Mouse (Mus musculus) cerebral cortex, adult 2 months (tissue): Measurements from ENCODE around the gene A830005F24Rik.

Experiments
- WGBS: fragments of 180-500 bp; shearing (Covaris S2); methylation state at CpG from one replicate; pipeline ENCODE4 v1.1.7; 2018; 5-methylcytosine and 5-hydroxymethylcytosine counted together

The A830005F24Rik gene

DNA sequence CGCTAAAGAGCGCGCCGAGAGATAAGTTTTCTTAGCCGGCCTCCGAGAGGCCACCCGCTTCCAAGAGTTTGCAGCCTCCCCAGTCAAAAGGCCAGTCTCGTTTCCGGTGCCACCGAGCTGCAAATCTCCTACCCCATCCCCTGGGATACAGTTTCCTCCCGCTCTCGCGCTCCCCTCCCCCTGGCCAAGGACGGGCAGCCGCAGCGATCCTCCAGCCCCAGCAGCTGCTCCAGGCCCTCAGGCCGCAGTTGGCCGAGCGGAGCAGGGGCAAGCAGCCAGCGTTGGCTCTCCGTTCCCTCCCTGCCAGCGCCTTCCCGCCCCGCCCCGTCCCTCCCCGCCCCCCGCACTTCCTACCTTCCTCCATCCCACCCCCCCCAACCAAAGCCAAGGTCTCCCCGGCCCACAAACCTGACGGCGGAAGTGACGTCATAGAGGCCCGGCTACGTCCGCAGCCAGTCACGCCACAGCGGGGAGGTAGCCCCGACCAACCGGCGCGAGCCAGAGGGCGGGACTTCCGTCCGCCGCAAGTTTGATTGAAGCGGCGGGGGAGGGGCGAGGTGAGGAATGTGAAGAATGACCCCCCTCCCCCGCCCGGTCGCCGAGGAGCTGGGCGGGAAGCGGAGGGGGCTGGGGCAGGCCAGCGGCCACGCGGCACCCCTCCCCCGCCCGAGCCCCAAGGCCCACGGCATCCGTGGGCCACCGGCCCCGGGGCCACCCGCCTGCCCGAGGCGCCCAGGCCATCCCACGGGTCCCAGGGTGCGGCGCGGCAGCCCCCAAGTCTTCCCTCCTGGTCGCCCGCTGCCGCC, 32.3 kb downstream of the A830005F24Rik start:
- 1% methylated on average over 56 of the region's 72 CpGs for WGBS

DNA sequence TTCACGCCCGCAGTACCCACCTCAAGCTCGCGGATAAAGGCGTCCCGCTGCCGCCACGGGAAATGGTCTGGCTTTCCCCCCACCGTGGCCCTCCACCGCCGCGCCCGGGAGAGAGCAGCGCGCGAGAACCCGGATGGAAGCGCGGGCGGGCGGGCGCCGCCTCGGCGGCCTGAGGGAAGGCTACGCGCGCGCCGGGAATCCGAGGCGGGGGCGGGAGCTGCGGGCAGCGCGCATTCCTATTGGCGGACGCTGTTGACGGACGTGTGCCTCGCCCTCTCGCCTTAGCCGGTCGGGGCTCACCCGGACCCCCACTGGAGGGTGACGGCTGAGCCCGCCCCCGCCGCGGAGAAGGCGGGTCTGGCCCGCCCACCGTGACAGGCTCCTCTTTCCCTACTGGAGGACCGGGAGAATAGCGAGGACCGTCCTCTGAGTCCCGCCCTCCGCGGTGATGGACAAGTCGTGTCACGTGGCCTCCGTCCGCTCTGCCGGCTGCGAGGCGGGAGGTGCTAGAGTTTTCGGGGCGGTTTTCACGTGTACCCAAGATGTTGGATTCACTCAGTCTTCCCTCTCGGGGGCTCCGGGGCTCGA, 33.1 kb downstream of the A830005F24Rik start:
- WGBS: under 1% methylated on average over 72 of the region's 72 CpGs

DNA sequence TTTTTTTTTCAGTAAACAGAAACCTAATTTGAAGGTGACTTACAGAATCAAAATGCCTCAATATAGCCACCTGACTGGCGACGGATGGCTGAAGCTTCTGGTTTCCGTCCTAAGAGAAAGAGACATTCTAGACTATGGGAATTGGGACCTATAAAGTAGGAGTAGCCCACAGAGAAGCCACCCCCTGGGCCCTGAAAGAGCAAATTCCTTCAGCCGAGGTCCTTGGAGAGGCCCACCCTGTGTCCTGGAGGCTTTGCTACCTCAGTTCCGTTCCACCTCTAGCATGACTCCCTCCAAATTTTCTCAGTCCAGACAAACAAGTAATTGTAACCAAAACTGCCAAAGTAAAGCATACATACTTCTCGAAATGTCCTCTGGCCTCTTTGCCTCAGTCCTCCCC, 34.3 kb downstream of the A830005F24Rik start:
- WGBS: 94% methylated on average over 6 of the region's 6 CpGs

DNA sequence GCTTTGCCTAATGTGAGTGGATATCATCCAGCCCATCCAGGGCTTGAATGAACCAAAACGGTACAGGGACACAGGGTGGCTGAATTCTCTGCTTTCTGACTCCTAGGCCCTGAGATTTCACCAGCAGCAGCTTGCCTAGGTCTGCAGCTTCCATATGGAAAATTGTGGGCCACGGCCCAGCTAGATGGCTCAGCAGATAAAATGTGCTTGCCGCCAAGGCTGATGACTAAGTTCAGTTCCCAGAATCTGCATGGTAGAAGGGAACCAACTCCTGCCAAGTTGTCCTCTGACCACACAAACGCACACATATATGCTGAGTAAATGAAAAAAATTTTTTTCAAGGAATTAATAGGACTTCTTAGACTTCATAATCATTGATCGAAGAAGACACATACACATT, 34.9 kb downstream of the A830005F24Rik start:
- 82% methylated on average over 5 of the region's 5 CpGs for WGBS

DNA sequence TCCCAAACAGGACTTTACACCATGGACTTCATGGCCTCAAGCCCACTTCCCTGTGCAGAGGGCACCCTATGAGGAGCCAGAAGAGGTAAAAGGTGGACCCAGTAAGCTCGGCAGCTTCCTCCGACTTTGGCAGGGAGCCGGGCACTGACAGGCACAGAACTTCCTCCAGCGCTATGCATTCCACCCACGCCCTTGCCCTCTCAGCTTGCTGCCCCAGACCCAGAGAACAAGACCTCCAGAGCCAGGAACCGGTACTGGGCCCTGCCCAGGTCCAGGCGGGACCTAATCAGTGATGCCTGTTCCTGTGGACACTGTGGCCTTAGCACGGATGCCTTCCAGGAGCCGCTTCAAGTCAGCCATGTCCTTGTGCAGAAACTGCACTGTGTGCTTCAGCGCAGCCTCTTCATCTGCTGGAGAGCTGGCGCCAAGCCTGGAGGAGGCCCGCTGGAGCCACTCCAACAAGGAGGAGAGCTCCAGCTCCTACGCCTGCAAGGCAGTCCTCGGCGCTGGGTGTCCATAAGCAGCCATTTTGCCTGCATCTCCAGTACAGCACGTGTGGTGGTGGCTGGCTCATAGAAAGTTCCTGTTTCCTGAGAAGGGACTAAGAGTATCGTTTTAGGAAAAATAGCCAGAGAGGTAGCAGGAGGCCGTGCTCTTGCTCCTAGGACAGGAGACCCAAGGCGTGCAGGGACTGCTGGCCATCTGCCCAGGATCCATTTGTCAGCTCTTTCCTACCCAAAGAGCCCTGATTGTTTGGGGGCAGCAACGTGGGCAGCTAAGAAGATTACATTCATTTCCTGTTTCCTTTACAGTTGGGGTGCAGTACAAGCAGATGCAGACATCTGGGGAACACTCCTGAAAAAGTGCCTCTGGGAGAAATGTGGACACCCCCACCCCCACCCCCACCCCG, 39.1 kb downstream of the A830005F24Rik start:
- 9% methylated on average over 21 of the region's 21 CpGs for WGBS

DNA sequence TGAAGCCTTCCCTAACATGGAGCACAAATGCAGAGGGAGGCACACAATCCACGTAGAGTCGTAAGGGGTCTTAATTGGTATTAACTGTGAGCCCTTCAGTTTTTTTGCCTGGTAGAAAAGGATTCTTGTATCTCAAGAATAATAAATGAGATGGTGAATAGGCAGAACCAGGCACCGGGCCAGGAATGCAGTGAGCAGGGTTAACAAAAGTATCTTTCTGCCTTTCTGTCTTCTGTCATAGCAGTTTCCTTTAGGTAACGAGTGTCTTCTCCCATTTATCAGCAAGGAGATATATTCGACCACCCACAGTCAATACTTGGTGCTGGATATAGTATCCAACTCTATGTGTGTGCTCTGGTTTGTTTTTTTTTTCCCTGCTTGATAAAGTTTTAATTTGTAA, 40.1 kb downstream of the A830005F24Rik start:
- 57% methylated on average over 5 of the region's 5 CpGs for WGBS

DNA sequence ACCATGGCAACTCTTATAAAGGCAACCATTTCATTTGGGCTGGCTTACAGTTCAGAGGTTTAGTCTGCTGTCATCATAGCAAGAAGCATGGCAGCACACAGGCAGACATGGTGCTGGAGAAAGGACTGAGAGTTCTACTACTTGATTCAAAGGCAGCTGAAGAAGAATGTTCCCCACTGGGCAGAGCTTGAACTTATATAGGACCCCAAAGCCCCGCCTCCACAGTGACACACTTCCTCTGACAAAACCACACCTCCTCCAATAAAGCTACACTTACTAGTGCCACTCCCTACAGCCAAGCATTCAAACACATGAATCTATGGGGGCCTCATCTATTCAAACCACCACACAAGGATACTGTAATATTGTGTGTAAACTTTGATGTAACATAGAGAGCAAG, 41.2 kb downstream of the A830005F24Rik start:
- 90% methylated on average over 1 of the region's 1 CpGs for WGBS

DNA sequence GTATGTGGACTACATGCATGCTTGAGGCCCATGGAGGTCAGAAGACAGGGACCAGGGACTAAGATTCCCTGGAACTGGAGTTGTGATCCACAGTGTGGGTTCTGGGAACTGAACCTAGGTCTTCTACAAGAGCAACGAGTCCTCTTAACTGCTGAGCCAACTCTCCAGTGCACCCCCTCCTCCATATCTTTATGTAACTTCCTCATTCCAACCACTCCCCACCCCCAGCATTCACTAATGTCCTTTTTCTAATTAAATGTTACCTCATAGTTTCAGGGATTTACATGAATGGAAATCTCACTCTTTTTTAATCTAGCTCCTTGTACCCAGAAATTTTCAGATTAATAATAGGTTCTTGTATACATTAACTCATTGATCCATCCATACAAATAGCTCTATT, 42.6 kb downstream of the A830005F24Rik start:
- 79% methylated on average over 1 of the region's 1 CpGs for WGBS

DNA sequence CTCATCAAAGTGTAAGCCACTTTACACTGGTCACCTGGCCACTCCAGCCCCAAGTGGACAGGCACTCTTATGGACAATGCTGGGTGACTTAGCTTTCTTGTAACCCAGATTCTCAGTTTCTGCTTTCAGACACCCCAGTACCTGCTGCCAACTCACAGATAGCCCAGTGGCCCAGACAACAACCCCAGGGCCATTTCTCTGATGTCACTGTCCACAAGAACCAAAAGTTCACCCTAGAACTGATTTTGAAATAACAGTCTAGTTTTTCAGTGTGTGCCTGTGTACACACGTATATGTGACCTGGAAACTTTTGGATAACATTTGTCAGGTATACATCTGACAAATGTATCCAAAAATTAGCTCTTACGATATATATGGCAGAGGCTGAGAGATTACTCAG, 48.1 kb downstream of the A830005F24Rik start:
- 94% methylated on average over 2 of the region's 2 CpGs for WGBS

DNA sequence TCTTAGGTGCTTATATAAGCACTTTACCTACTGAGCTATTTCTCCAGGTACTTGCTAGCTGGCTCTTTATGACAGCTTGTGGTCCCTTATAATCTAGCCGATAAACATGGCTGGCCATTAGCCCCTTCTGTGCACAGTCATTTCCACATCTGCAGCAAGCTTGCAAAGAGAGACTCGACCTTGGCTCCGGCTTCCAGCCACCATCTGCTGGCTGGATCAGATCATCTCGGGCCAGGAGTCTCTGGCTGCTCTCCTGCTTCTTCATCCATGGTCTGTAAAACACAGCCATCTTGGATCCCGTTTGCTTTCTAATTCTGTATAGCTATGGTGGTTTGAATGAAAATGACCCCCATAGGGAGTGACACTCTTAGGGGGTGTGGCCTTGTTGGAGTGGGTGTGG, 49.0 kb downstream of the A830005F24Rik start:
- 82% methylated on average over 5 of the region's 5 CpGs for WGBS
